Mouse (Mus musculus): Measurements from ENCODE around the gene Zbtb16.

- TF ChIP-seq CTCF (IDR thresholded peaks at IDR 0.05; ENCODE audit: insufficient read depth, low read depth, low read length): no peak
- no peak for TF ChIP-seq POLR2A (IDR thresholded peaks at IDR 0.05; ENCODE audit: insufficient read depth, low read depth, low read length)
These were observed 13.3 kb downstream of the Zbtb16 start for GRCm38 (mm10) chr9:48822586-48823318.

All from olfactory bulb, adult 2 months (tissue).